Mouse (Mus musculus) midbrain, postnatal 0 days (tissue): Measurements from ENCODE around the gene Gm49405. TPM values are rescaled to one million over a fixed set of nuclear protein-coding genes. Genes with fewer than 3 reads are reported as not detected.
A peak's percentile ranks its signal among the peaks of the same experiment; 100 is the strongest.

Experiments used
- ATAC-seq: fragments of 200-750 bp; cut with Nextera tagmentation; 2 replicates; pipeline ENCODE4 v1.8.0; 2017; ENCODE audit warnings: moderate number of reproducible peaks, mild to moderate bottlenecking, moderate TSS enrichment, moderate library complexity; ENCODE audit not compliant: low FRiP score
- DNase-seq: peaks from one replicate; pipeline ENCODE4 v3.0.0-alpha.2; 2015; ENCODE audit warnings: low spot score
- H3K27ac ChIP-seq: fragments of 300-500 bp; sonication (generic); 2 replicates; pipeline ENCODE4 v1.5.1; 2014; ENCODE audit warnings: low read depth, mild to moderate bottlenecking, low read length, mixed read lengths
- H3K27me3 ChIP-seq: fragments of 300-500 bp; sonication (generic); 2 replicates; pipeline ENCODE4 v1.6.1; 2014; ENCODE audit warnings: low read length, control low read depth, mixed read lengths; ENCODE audit not compliant: insufficient read depth
- H3K36me3 ChIP-seq: fragments of 300-500 bp; sonication (generic); 2 replicates; pipeline ENCODE4 v1.6.1; 2014; ENCODE audit warnings: low read length, control low read depth, mixed read lengths; ENCODE audit not compliant: insufficient read depth
- H3K4me1 ChIP-seq: fragments of 300-500 bp; sonication (generic); 2 replicates; pipeline ENCODE4 v1.6.1; 2014; ENCODE audit warnings: mild to moderate bottlenecking, control low read depth, antibody characterized with exemption, low read length, mixed read lengths; ENCODE audit not compliant: insufficient read depth
- H3K4me2 ChIP-seq: fragments of 300-500 bp; sonication (generic); 2 replicates; pipeline ENCODE4 v1.6.1; 2014; ENCODE audit warnings: low read depth, mild to moderate bottlenecking, low read length, mixed read lengths; ENCODE audit not compliant: poor library complexity, severe bottlenecking
- H3K4me3 ChIP-seq: fragments of 300-500 bp; sonication (generic); 2 replicates; pipeline ENCODE4 v1.5.1; 2014; ENCODE audit warnings: low read depth, mild to moderate bottlenecking, low read length, moderate library complexity
- H3K9ac ChIP-seq: fragments of 300-500 bp; sonication (generic); replicated peaks from 2 replicates; pipeline ENCODE4 v1.6.1; 2014; ENCODE audit warnings: mild to moderate bottlenecking, low read length, moderate library complexity, mixed read lengths; ENCODE audit not compliant: poor library complexity, severe bottlenecking
- H3K9me3 ChIP-seq: fragments of 300-500 bp; sonication (generic); 2 replicates; pipeline ENCODE4 v1.6.1; 2016; ENCODE audit warnings: low read length, control low read depth
- CTCF ChIP-seq: IDR thresholded peaks from 2 replicates; pipeline ENCODE4 v1.5.1; 2016; ENCODE audit warnings: antibody characterized with exemption, mild to moderate bottlenecking
- WGBS: fragments of 180-500 bp; shearing (Covaris S2); extraction: QIAGEN DNeasy Blood & Tissue Kit; methylation state at CpG from one replicate; pipeline ENCODE4 v1.1.7; 2014; 5-methylcytosine and 5-hydroxymethylcytosine counted together
- polyA plus RNA-seq: library from polyadenylated mRNA; unstranded; fragments of >200 nt; fragmentation: Nextera tagmentation; extraction: Ambion mirVana; gene quantifications from 2 replicates; pipeline ENCODE4 v1.2.1, GENCODE M21; 2015
- total RNA-seq: library from RNA; depleted of rRNA; stranded (reverse); fragments of >200 nt; gene quantifications from 2 replicates; pipeline ENCODE4 v1.2.3, GENCODE M21; 2014

The Gm49405 gene
- total and polyA plus RNA-seq, 2 experiments from 2014 or later = 3.0 to 4.0 TPM

- ATAC-seq (no peak), DNase-seq (no peak)
- WGBS = 78% methylated on average over 7 of the region's 7 CpGs
- Histone ChIP-seq H3K4me1 (peaks cover under 1% of the 10 kb centered on the region; the same call in 1 of the 2 replicates), H3K9me3 (no peaks in the 10 kb centered on the region), H3K9ac (no peak overlapping the region), H3K27ac (no peak overlapping the region), H3K36me3 (no peaks in the 10 kb centered on the region), H3K27me3 (no peaks in the 10 kb centered on the region), H3K4me2 (no peak overlapping the region), H3K4me3 (no peak overlapping the region)
- TF ChIP-seq CTCF = no peak
Observed at GRCm38 (mm10) chr19:3996106-3996505, 4.3 kb upstream of the Gm49405 start.

GRCm38 (mm10) chr19:3996747-3997146 lies 3.7 kb upstream of the Gm49405 start:
- no peak for TF ChIP-seq CTCF
- Histone ChIP-seq H3K4me3 (no peak overlapping the region), H3K4me2 (no peak overlapping the region), H3K9ac (no peak overlapping the region), H3K36me3 (no peaks in the 10 kb centered on the region), H3K27me3 (no peaks in the 10 kb centered on the region), H3K9me3 (no peaks in the 10 kb centered on the region), H3K27ac (no peak overlapping the region), H3K4me1 (peaks cover 7% of the 10 kb centered on the region; the same call in 1 of the 2 replicates)
- no peak for ATAC-seq
- WGBS = 78% methylated on average over 8 of the region's 8 CpGs
- DNase-seq = no peak

DNA sequence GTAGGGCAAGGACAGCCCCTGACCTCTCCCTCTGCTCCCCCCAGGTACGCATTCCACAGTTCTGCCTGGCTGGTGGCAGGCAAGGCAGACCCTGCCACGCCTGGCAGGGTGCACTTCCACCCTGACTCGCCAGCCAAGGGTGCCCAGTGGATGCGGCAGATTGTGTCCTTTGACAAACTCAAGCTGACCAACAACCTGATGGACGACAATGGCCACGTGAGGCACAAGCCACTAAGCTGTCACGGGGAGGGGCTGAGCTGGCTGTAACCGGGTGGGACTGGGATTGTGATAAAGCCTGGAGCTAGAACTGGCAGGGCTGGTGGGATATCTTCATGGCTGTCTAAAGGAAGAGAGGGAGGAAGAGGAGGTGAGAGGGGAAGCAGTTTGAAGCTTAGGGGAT lies 3.2 kb upstream of the Gm49405 start:
- H3K9me3 ChIP-seq = no peaks in the 10 kb centered on the region
- H3K36me3 ChIP-seq = no peaks in the 10 kb centered on the region
- no peak overlapping the region for H3K27ac ChIP-seq
- TF ChIP-seq CTCF = no peak
- no peak for ATAC-seq
- no peak overlapping the region for H3K9ac ChIP-seq
- no peak for DNase-seq
- WGBS = 59% methylated on average over 8 of the region's 8 CpGs
- H3K4me1 ChIP-seq = peaks cover 7% of the 10 kb centered on the region; the same call in 1 of the 2 replicates
- no peak overlapping the region for H3K4me2 ChIP-seq
- H3K4me3 ChIP-seq = no peak overlapping the region
- no peaks in the 10 kb centered on the region for H3K27me3 ChIP-seq

GRCm38 (mm10) chr19:3998335-3998734 lies 2.1 kb upstream of the Gm49405 start:
- no peaks in the 10 kb centered on the region for H3K36me3 ChIP-seq
- H3K9ac ChIP-seq = no peak overlapping the region
- ATAC-seq = no peak
- no peaks in the 10 kb centered on the region for H3K27me3 ChIP-seq
- no peak overlapping the region for H3K4me3 ChIP-seq
- no peaks in the 10 kb centered on the region for H3K9me3 ChIP-seq
- peaks cover 7% of the 10 kb centered on the region; the same call in 1 of the 2 replicates for H3K4me1 ChIP-seq
- no peak overlapping the region for H3K4me2 ChIP-seq
- TF ChIP-seq CTCF = no peak
- no peak overlapping the region for H3K27ac ChIP-seq
- no peak for DNase-seq
- 74% methylated on average over 8 of the region's 8 CpGs for WGBS

DNA sequence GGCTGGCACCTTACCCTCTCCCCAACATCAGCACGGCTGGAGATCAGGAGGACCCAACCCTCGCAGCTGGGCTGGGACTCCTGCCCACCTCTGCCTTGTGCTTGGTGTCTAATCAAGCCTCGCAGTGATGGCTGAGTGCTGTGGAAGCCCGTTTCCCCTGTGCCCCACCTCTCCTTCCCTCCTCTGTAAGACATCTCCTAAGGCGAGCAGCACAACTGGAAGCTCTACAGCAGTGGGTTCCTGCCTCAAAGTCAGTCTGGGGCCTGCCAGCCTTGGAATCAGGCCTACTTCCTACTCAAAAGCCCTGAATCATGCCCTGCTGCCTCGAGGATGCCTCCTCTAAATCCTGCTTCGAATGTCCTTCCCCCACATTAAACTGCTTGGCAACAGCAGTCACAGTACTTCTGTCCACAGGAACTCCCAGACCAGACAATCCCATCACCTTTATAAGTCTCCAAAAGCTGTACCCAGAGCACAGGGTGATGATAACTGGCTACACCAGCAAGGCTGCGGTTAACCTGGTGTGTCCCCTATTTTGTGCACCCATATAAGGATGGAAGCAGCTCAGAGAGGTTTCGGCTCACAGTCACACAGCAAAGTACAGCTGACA lies 1.2 kb upstream of the Gm49405 start:
- H3K27me3 ChIP-seq = no peaks in the 10 kb centered on the region
- H3K4me1 ChIP-seq = peaks cover 7% of the 10 kb centered on the region; the same call in 1 of the 2 replicates
- H3K9ac ChIP-seq = no peak overlapping the region
- no peaks in the 10 kb centered on the region for H3K36me3 ChIP-seq
- no peak for TF ChIP-seq CTCF
- peak overlapping the region; percentile 56; the same call in 1 of the 2 replicates for H3K4me3 ChIP-seq
- H3K4me2 ChIP-seq = peak overlapping the region; percentile 64
- DNase-seq (no peak), ATAC-seq (no peak)
- 82% methylated on average over 9 of the region's 9 CpGs for WGBS
- no peak overlapping the region for H3K27ac ChIP-seq
- H3K9me3 ChIP-seq = no peaks in the 10 kb centered on the region

DNA sequence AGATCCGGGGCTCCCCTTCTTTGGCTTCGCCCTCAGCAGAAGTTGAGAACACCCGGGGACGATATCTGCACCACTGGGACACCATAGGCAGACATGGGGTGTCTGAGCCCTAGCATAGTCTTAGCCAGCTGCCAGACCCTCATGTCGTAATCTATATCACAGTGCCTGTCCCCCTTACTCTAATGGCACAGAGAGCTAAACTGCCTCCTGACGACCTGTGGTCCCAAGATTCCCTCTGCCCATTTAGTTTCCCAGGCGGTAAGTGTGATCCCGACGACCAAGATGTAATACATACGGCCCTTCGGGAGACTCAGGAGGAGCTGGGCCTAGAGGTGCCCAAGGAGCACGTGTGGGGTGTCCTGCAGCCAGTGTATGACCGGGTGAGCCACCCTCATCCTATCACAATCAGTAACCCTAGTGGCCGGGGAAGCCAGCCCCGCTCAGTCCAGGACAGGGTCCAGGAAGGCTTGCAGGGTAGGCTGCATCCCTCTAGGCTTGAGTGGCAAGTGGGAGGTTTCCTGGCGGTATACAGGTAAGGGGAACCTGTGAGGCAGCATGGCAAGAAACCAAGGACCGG lies 611 bp downstream of the Gm49405 start:
- ATAC-seq = no peak
- no peak for DNase-seq
- TF ChIP-seq CTCF = no peak
- Histone ChIP-seq H3K9ac (peak overlapping the region; percentile 90), H3K27ac (peak overlapping the region; percentile 93), H3K36me3 (peaks cover 4% of the 10 kb centered on the region), H3K4me3 (peak overlapping the region; percentile 56), H3K27me3 (no peaks in the 10 kb centered on the region), H3K4me2 (peak overlapping the region; percentile 64), H3K9me3 (no peaks in the 10 kb centered on the region), H3K4me1 (peaks cover 7% of the 10 kb centered on the region; the same call in 1 of the 2 replicates)
- WGBS = 18% methylated on average over 17 of the region's 17 CpGs
